Mouse (Mus musculus) right cerebral cortex, adult 18-20 months (tissue): Measurements from ENCODE around the gene Ctdnep1.

Experiments used
- DNase-seq: peaks from one replicate; pipeline ENCODE4 v3.0.0; 2022; ENCODE audit warnings: mixed read lengths

Gene Ctdnep1

GRCm38 (mm10) chr11:69981141-69981762, at the start of gene Ctdnep1:
Ctdnep1 (plus strand) TSS chr11:69981156.
- DNase-seq: peak; percentile 42

GRCm38 (mm10) chr11:69931769-69932168, 49.2 kb upstream of the Ctdnep1 start:
- no peak for DNase-seq

- no peak for DNase-seq
Observed at GRCm38 (mm10) chr11:69932254-69932653, 48.7 kb upstream of the Ctdnep1 start.

- no peak for DNase-seq
Observed at GRCm38 (mm10) chr11:69933066-69933465, 47.9 kb upstream of the Ctdnep1 start.

- DNase-seq: peak; percentile 84
Observed at GRCm38 (mm10) chr11:69934169-69934568, 46.8 kb upstream of the Ctdnep1 start.

GRCm38 (mm10) chr11:69934681-69935080, 46.3 kb upstream of the Ctdnep1 start:
- DNase-seq: no peak

GRCm38 (mm10) chr11:69935137-69935879, 45.6 kb upstream of the Ctdnep1 start, which contains the start of gene Ybx2:
Ybx2 (plus strand) TSS chr11:69935796.
- DNase-seq: peak; percentile 89

GRCm38 (mm10) chr11:69936156-69936555, 44.8 kb upstream of the Ctdnep1 start:
- no peak for DNase-seq

- DNase-seq: no peak
Observed at GRCm38 (mm10) chr11:69936714-69937347, 44.1 kb upstream of the Ctdnep1 start.

- no peak for DNase-seq
Observed at GRCm38 (mm10) chr11:69937385-69937784, 43.6 kb upstream of the Ctdnep1 start.

- no peak for DNase-seq
Observed at GRCm38 (mm10) chr11:69937834-69938233, 43.1 kb upstream of the Ctdnep1 start.

- DNase-seq: no peak
Observed at GRCm38 (mm10) chr11:69938401-69938979, 42.5 kb upstream of the Ctdnep1 start.

GRCm38 (mm10) chr11:69939181-69939580, 41.8 kb upstream of the Ctdnep1 start:
- no peak for DNase-seq

GRCm38 (mm10) chr11:69939731-69940130, 41.2 kb upstream of the Ctdnep1 start:
- no peak for DNase-seq

- no peak for DNase-seq
Observed at GRCm38 (mm10) chr11:69940962-69941361, 40.0 kb upstream of the Ctdnep1 start.

- DNase-seq: no peak
Observed at GRCm38 (mm10) chr11:69945216-69945615, 35.7 kb upstream of the Ctdnep1 start.

GRCm38 (mm10) chr11:69945997-69946891, 34.7 kb upstream of the Ctdnep1 start:
- no peak for DNase-seq

- DNase-seq: no peak
Observed at GRCm38 (mm10) chr11:69947337-69948065, 33.5 kb upstream of the Ctdnep1 start.

- DNase-seq: peak; percentile 52
Observed at GRCm38 (mm10) chr11:69948066-69948762, 32.7 kb upstream of the Ctdnep1 start, which contains the start of gene Slc2a4. Slc2a4 (minus strand) TSS chr11:69948188.

- DNase-seq: peak; percentile 48
Observed at GRCm38 (mm10) chr11:69948763-69949150, 32.2 kb upstream of the Ctdnep1 start.
